Mouse (Mus musculus) inflammation-experienced regulatory T-cells, adult 6 months (primary cell): ENCODE measurements around the gene Olfr96. TPM values are rescaled to one million over a fixed set of nuclear protein-coding genes. Genes with fewer than 3 reads are reported as not detected.
"Not testable (repeated sequence)": the region's sequence is repeated elsewhere in the genome, so short reads cannot be mapped to it uniquely, and the experiment has no call there.

ENCODE experiments used
- ATAC-seq: one replicate; pipeline ENCODE4 v1.8.0; 2017
- polyA plus RNA-seq, 3 experiments: library from polyadenylated mRNA; unstranded; fragments of 100-300 nt; shearing (Covaris generic); gene quantifications; one replicate each; pipeline ENCODE4 v1.2.1; 2017

Olfr96 gene
- not detected for polyA plus RNA-seq

GRCm38 (mm10) chr17:37219846-37220245 is at the start of gene Olfr96:
Gene Olfr96 (plus strand): TSS chr17:37220146.
- no peak for ATAC-seq

- peak; percentile 21 for ATAC-seq
Measured at GRCm38 (mm10) chr17:37185474-37185873, 34.5 kb upstream of the Olfr96 start.

- ATAC-seq: no peak
Measured at GRCm38 (mm10) chr17:37190711-37191110, 29.2 kb upstream of the Olfr96 start.

GRCm38 (mm10) chr17:37193032-37193431 is 26.9 kb upstream of the Olfr96 start:
- no peak for ATAC-seq

- no peak for ATAC-seq
Measured at GRCm38 (mm10) chr17:37193656-37194055, 26.3 kb upstream of the Olfr96 start, which contains the start of gene Ubd. Gene Ubd (plus strand): TSS chr17:37193892.

- no peak for ATAC-seq
Measured at GRCm38 (mm10) chr17:37194782-37195181, 25.2 kb upstream of the Olfr96 start.

- no peak for ATAC-seq
Measured at GRCm38 (mm10) chr17:37196845-37197724, 22.9 kb upstream of the Olfr96 start.

GRCm38 (mm10) chr17:37200894-37201293 is 19.1 kb upstream of the Olfr96 start, which contains the start of gene Olfr94:
Gene Olfr94 (minus strand): TSS chr17:37200994.
- no peak for ATAC-seq

- peak; percentile 98 for ATAC-seq
Measured at GRCm38 (mm10) chr17:37203206-37203916, 16.6 kb upstream of the Olfr96 start.

- ATAC-seq: no peak
Measured at GRCm38 (mm10) chr17:37203917-37204236, 16.1 kb upstream of the Olfr96 start.

GRCm38 (mm10) chr17:37210884-37211768 is 8.8 kb upstream of the Olfr96 start:
- no peak for ATAC-seq

GRCm38 (mm10) chr17:37213018-37213417 is 6.9 kb upstream of the Olfr96 start, which contains the start of gene Olfr95:
Gene Olfr95 (minus strand): TSS chr17:37213118.
- ATAC-seq: no peak

GRCm38 (mm10) chr17:37218486-37218885 is 1.5 kb upstream of the Olfr96 start:
- no peak for ATAC-seq

- ATAC-seq: no peak
Measured at GRCm38 (mm10) chr17:37221879-37222278, 1.9 kb downstream of the Olfr96 start.

GRCm38 (mm10) chr17:37237230-37237629 is 17.3 kb downstream of the Olfr96 start, which contains the start of gene Olfr97:
Gene Olfr97 (minus strand): TSS chr17:37237330.
- not testable (repeated sequence) for ATAC-seq

GRCm38 (mm10) chr17:37242198-37242597 is 22.3 kb downstream of the Olfr96 start:
- no peak for ATAC-seq

GRCm38 (mm10) chr17:37246715-37247114 is 26.8 kb downstream of the Olfr96 start:
- ATAC-seq: peak; percentile 100

GRCm38 (mm10) chr17:37249460-37249859 is 29.5 kb downstream of the Olfr96 start:
- no peak for ATAC-seq

GRCm38 (mm10) chr17:37250544-37250943 is 30.6 kb downstream of the Olfr96 start:
- ATAC-seq: peak; percentile 44

GRCm38 (mm10) chr17:37263626-37264025 is 43.7 kb downstream of the Olfr96 start, which contains the start of gene Olfr98:
Gene Olfr98 (minus strand): TSS chr17:37263749.
- no peak for ATAC-seq

- ATAC-seq: peak; percentile 87
Measured at GRCm38 (mm10) chr17:37270058-37270701, 50.2 kb downstream of the Olfr96 start, which contains the start of gene H2-M3. Gene H2-M3 (plus strand): TSS chr17:37270220.

GRCm38 (mm10) chr17:37270702-37271092 is 50.8 kb downstream of the Olfr96 start:
- ATAC-seq: peak; percentile 85
